Mouse (Mus musculus): Measurements from ENCODE around the gene Zap70.
"Not testable (repeated sequence)": the region's sequence is repeated elsewhere in the genome, so short reads cannot be mapped to it uniquely, and the experiment has no call there.

Gene Zap70

GRCm38 (mm10) chr1:36772198-36772934 lies 10.8 kb downstream of the Zap70 start:
- no peak for ATAC-seq (ENCODE audit: low TSS enrichment)

- ATAC-seq (ENCODE audit: low TSS enrichment): no peak
Observed at GRCm38 (mm10) chr1:36780793-36781192, 19.2 kb downstream of the Zap70 start.

- no peak for ATAC-seq (ENCODE audit: low TSS enrichment)
Observed at GRCm38 (mm10) chr1:36782476-36782875, 20.9 kb downstream of the Zap70 start.

- ATAC-seq (ENCODE audit: low TSS enrichment): peak; percentile 80
Observed at GRCm38 (mm10) chr1:36784365-36785134, 23.0 kb downstream of the Zap70 start.

GRCm38 (mm10) chr1:36785238-36785641 lies 23.6 kb downstream of the Zap70 start:
- ATAC-seq (ENCODE audit: low TSS enrichment): peak; percentile 87

- no peak for ATAC-seq (ENCODE audit: low TSS enrichment)
Observed at GRCm38 (mm10) chr1:36786377-36786776, 24.8 kb downstream of the Zap70 start.

GRCm38 (mm10) chr1:36789416-36789815 lies 27.8 kb downstream of the Zap70 start:
- ATAC-seq (ENCODE audit: low TSS enrichment): no peak

- ATAC-seq (ENCODE audit: low TSS enrichment): no peak
Observed at GRCm38 (mm10) chr1:36796711-36797110, 35.1 kb downstream of the Zap70 start.

GRCm38 (mm10) chr1:36797481-36797880 lies 35.9 kb downstream of the Zap70 start:
- peak; percentile 71 for ATAC-seq (ENCODE audit: low TSS enrichment)

- ATAC-seq (ENCODE audit: low TSS enrichment): no peak
Observed at GRCm38 (mm10) chr1:36800379-36801011, 38.9 kb downstream of the Zap70 start.

- no peak for ATAC-seq (ENCODE audit: low TSS enrichment)
Observed at GRCm38 (mm10) chr1:36804259-36804658, 42.7 kb downstream of the Zap70 start.

- ATAC-seq (ENCODE audit: low TSS enrichment): no peak
Observed at GRCm38 (mm10) chr1:36804833-36805232, 43.2 kb downstream of the Zap70 start.

GRCm38 (mm10) chr1:36806181-36806905 lies 44.7 kb downstream of the Zap70 start:
- ATAC-seq (ENCODE audit: low TSS enrichment): no peak

GRCm38 (mm10) chr1:36807086-36807485 lies 45.5 kb downstream of the Zap70 start:
- no peak for ATAC-seq (ENCODE audit: low TSS enrichment)

- peak; percentile 64; the same call in 1 of the 2 replicates for ATAC-seq (ENCODE audit: low TSS enrichment)
Observed at GRCm38 (mm10) chr1:36807782-36808565, 46.4 kb downstream of the Zap70 start.

- ATAC-seq (ENCODE audit: low TSS enrichment): no peak
Observed at GRCm38 (mm10) chr1:36811806-36812205, 50.2 kb downstream of the Zap70 start.

- ATAC-seq (ENCODE audit: low TSS enrichment): peak; percentile 93
Observed at GRCm38 (mm10) chr1:36813415-36813814, 51.8 kb downstream of the Zap70 start.

- ATAC-seq (ENCODE audit: low TSS enrichment): no peak
Observed at GRCm38 (mm10) chr1:36814271-36814903, 52.8 kb downstream of the Zap70 start.

GRCm38 (mm10) chr1:36815166-36815565 lies 53.6 kb downstream of the Zap70 start:
- no peak for ATAC-seq (ENCODE audit: low TSS enrichment)

GRCm38 (mm10) chr1:36821918-36822317 lies 60.3 kb downstream of the Zap70 start:
- not testable (repeated sequence) for ATAC-seq (ENCODE audit: low TSS enrichment)

GRCm38 (mm10) chr1:36824356-36824755 lies 62.8 kb downstream of the Zap70 start:
- no peak for ATAC-seq (ENCODE audit: low TSS enrichment)

All from frontal cortex, adult (tissue).